Mouse (Mus musculus) liver, embryonic 12.5 days (tissue): ENCODE results near the gene Prkca. TPM values are rescaled to one million over a fixed set of nuclear protein-coding genes. Genes with fewer than 3 reads are reported as not detected.

ENCODE experiments used
- ATAC-seq: fragments of 200-750 bp; cut with Nextera tagmentation; 2 replicates; pipeline ENCODE4 v1.8.0; 2017; ENCODE audit warnings: moderate number of reproducible peaks, mild to moderate bottlenecking, moderate library complexity
- H3K27ac ChIP-seq: fragments of 300-500 bp; sonication (generic); 2 replicates; pipeline ENCODE4 v1.5.1; 2016; ENCODE audit warnings: mild to moderate bottlenecking
- H3K27me3 ChIP-seq: fragments of 300-500 bp; sonication (generic); replicated peaks from 2 replicates; pipeline ENCODE4 v1.6.1; 2016; ENCODE audit warnings: mild to moderate bottlenecking, moderate library complexity
- H3K36me3 ChIP-seq: fragments of 300-500 bp; sonication (generic); 2 replicates; pipeline ENCODE4 v1.6.1; 2016; ENCODE audit warnings: mild to moderate bottlenecking, moderate library complexity
- H3K4me1 ChIP-seq: fragments of 300-500 bp; sonication (generic); 2 replicates; pipeline ENCODE4 v1.6.1; 2016
- H3K4me2 ChIP-seq: fragments of 300-500 bp; sonication (generic); 2 replicates; pipeline ENCODE4 v1.6.1; 2016; ENCODE audit warnings: mild to moderate bottlenecking, moderate library complexity
- H3K4me3 ChIP-seq: fragments of 300-500 bp; sonication (generic); 2 replicates; pipeline ENCODE4 v1.5.1; 2016; ENCODE audit warnings: mild to moderate bottlenecking, moderate library complexity
- H3K9ac ChIP-seq: fragments of 300-500 bp; sonication (generic); 2 replicates; pipeline ENCODE4 v1.6.1; 2016; ENCODE audit warnings: mild to moderate bottlenecking, moderate library complexity
- H3K9me3 ChIP-seq: fragments of 300-500 bp; sonication (generic); replicated peaks from 2 replicates; pipeline ENCODE4 v1.6.1; 2016; ENCODE audit warnings: mild to moderate bottlenecking, moderate library complexity
- WGBS: fragments of 180-500 bp; shearing (Covaris S2); methylation state at CpG from one replicate; pipeline ENCODE4 v1.1.7; 2016; ENCODE audit not compliant: insufficient replicate concordance; 5-methylcytosine and 5-hydroxymethylcytosine counted together
- microRNA-seq: library from miRNA; unstranded; fragments of <30 nt; microRNA quantifications from one replicate; pipeline ENCODE4, GENCODE M21; 2017
- polyA plus RNA-seq: library from polyadenylated mRNA; unstranded; fragments of >200 nt; fragmentation: Nextera tagmentation; extraction: Ambion mirVana; gene quantifications from 2 replicates; pipeline ENCODE4 v1.2.1, GENCODE M21; 2016

Gene Prkca
- polyA plus RNA-seq, 1 experiment from 2014 or later: 7.5 TPM

DNA sequence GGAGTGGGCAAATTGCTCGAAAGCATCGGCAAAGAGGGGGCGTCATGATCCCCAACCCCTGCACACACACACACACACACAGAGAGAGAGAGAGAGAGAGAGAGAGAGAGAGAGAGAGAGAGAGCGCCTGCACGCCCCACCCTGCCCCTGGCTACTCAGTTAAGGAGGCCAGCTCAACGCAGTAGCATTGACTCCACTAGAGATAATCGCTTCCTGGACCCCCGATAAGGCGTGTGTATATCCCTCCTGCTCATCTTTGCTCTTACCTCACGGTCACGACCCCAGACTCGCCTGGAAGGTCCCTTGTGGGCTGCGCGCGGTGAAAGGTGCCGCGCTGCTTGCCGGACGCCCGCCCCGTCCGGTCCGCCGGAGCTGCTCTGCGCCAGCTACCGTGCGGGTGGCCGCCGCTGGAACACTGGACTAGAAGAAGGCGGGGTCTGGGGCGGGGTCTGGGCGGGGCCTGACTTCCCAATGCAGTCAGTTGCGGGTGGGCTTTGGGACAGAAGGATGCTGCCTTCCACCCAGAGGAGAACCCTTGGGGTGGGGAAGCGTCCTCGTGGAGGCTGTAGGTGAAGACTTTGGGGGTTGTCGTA lies 429.0 kb downstream of the Prkca start, which contains the start of gene Cacng5:
Gene Cacng5 (minus strand): TSS at position 422 of the 593 bp plus-strand sequence.
- Histone ChIP-seq H3K27me3 (peaks cover 57% of the 10 kb centered on the region), H3K9ac (no peak within 1 kb of the TSS), H3K4me2 (peak within 1 kb of the TSS; percentile 53), H3K9me3 (no peaks in the 10 kb centered on the region), H3K36me3 (no peaks in the 10 kb centered on the region), H3K4me3 (peak within 1 kb of the TSS; percentile 29), H3K27ac (no peak within 1 kb of the TSS), H3K4me1 (0 out of 2 replicates have a peak, but pooled peaks cover 8% of the 10 kb centered on the region)
- 6% methylated on average over 36 of the region's 36 CpGs for WGBS
- no peak for ATAC-seq

DNA sequence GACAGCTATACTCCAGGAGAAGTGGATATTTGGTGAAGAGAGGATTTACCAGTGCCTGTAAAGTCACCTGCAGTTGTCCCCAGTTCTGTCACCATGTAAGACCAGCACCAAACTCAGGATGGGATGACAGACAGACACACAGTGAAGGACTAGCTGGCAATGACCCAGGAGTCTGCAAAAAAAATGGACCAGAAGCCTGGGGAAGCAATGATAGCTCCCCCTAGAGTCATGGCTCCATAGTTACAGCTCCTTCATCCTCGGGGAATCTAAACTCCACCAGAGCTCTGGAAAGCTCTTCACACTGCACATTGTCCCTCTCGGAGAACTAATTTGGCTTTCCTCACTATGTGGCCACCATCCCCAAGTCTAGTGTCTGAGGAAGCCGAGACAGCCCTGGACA lies 430.4 kb downstream of the Prkca start:
- Histone ChIP-seq H3K4me2 (no peak overlapping the region), H3K36me3 (no peaks in the 10 kb centered on the region), H3K9ac (no peak overlapping the region), H3K9me3 (no peaks in the 10 kb centered on the region), H3K27me3 (peaks cover 57% of the 10 kb centered on the region), H3K4me1 (0 out of 2 replicates have a peak, but pooled peaks cover 8% of the 10 kb centered on the region), H3K4me3 (no peak overlapping the region), H3K27ac (no peak overlapping the region)
- 48% methylated on average over 3 of the region's 3 CpGs for WGBS
- no peak for ATAC-seq

DNA sequence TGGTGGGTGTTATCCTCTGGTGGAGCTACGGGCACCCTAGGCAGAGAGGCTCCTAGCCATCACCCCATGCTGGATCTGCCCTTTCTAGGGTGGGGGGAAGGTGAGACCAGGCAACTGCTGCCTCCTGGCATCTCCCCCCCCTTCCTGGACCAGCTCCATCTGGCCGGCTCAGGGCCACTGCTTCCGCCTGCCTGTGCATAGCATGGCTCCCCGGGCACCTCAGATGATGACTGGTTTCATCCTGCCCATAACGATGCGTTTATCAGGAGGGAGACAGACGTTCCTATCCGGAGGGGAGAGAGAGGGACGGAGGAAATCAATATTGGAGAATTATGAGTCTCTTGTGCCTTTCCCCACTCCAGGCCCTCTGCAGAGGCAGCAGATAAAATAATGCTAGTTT lies 438.4 kb downstream of the Prkca start:
- 63% methylated on average over 9 of the region's 9 CpGs for WGBS
- Histone ChIP-seq H3K4me1 (no peaks in the 10 kb centered on the region), H3K9me3 (no peaks in the 10 kb centered on the region), H3K36me3 (no peaks in the 10 kb centered on the region), H3K27me3 (no peaks in the 10 kb centered on the region), H3K4me3 (no peak overlapping the region), H3K9ac (no peak overlapping the region), H3K27ac (no peak overlapping the region), H3K4me2 (no peak overlapping the region)
- ATAC-seq: no peak

DNA sequence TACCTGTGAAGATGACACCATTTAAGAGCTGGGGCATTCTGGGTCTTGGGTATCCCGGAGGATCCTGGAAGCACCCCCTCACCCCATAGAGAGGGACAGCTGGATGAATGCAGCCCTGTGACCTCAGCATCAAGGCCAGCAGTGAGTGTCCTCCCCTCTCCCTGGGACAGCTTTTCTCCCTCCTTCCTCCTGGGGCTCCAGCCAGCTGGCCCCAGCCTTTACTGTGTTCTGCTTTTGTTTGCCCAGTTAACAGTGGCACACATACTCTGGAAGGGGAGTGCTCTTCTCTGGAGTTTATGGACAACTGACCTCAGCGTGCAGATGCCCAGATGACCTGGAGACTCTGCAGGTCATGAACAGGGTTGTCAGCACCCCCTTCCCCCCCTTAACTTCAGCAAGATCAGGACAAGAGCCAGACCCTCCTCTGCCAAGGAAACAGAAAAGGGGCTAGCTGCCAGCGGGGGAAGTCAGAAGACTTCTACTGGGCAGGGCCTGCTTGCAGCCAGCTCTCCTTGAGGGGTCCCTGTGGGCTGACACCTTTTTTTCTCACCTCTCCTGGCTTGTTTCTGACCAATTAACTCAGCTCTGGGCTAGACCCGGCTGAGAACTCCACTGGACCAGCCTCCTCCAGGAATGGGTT lies 439.6 kb downstream of the Prkca start:
- no peak for ATAC-seq

DNA sequence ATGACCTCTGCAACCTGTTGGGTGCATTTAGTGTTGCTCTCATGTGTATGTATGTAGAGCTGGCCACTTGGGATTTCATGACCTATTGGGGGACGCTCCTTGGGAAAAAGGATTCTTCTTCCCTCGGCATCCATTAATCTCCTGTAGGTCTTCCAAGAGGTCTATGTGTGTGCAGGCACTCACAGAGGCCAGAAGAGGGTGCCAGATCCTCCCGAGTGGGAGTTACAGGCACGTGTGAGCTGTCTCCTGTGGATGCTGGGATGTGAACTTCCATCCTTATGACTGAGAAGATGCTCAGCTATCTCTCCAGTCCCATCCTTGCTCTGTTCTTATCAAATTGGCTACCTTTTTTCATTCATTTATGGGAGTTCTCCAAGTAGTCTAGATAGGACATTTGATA lies 443.3 kb downstream of the Prkca start:
- Histone ChIP-seq H3K4me2 (no peak overlapping the region), H3K4me3 (no peak overlapping the region), H3K27me3 (no peaks in the 10 kb centered on the region), H3K36me3 (no peaks in the 10 kb centered on the region), H3K9me3 (no peaks in the 10 kb centered on the region), H3K9ac (no peak overlapping the region), H3K27ac (no peak overlapping the region), H3K4me1 (no peaks in the 10 kb centered on the region)
- WGBS: 36% methylated on average over 4 of the region's 4 CpGs
- no peak for ATAC-seq

More for the DNA sequence above, 439.6 kb downstream of the Prkca start:
- no peaks in the 10 kb centered on the region for H3K27me3 ChIP-seq
- no peaks in the 10 kb centered on the region for H3K9me3 ChIP-seq
- H3K36me3 ChIP-seq: no peaks in the 10 kb centered on the region
- H3K4me3 ChIP-seq: no peak overlapping the region
- H3K9ac ChIP-seq: no peak overlapping the region
- 27% methylated on average over 4 of the region's 4 CpGs for WGBS
- H3K27ac ChIP-seq: no peak overlapping the region
- no peak overlapping the region for H3K4me2 ChIP-seq
- H3K4me1 ChIP-seq: no peaks in the 10 kb centered on the region

DNA sequence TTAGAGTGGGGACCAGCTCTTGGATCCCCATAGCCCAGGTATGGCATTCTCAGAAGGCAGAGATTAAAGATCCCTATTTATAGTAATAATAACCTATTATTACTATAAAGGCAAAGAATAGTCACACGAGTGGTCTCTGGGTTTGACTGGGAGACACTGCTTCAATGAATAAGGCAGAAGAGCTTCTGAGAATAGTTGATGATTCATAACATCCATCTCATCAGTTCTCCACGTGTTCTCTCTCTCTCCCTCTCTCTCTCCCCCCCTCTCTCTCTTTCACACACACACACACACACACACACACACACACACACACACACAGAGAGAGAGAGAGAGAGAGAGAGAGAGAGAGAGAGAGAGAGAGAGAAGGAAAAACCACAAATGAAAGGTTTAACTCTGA lies 445.0 kb downstream of the Prkca start:
- WGBS: 45% methylated on average over 2 of the region's 2 CpGs
- no peaks in the 10 kb centered on the region for H3K9me3 ChIP-seq

DNA sequence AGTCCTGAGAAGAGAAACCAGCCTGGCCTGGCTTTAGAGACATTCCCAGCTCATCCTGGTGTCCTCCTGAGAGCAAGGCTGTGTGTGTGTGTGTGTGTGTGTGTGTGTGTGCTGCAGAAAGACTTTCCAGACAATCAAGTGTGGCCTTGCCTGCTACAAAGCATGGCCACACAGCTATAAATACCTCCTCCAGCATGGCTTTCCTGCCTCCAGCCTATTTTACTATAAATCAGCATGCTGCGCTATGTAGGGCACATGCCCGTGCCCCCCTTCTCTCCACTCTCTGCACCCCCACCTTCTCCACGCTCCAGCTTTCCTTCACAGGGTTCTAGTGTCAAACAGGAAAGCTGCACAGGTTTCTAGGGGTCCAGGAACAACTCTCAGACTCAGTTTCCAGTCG lies 448.1 kb downstream of the Prkca start:
- no peaks in the 10 kb centered on the region for H3K36me3 ChIP-seq
- H3K9ac ChIP-seq: no peak overlapping the region
- 50% methylated on average over 4 of the region's 4 CpGs for WGBS
- no peak overlapping the region for H3K4me2 ChIP-seq
- H3K9me3 ChIP-seq: no peaks in the 10 kb centered on the region
- H3K4me3 ChIP-seq: no peak overlapping the region
- no peaks in the 10 kb centered on the region for H3K4me1 ChIP-seq
- H3K27ac ChIP-seq: no peak overlapping the region
- no peak for ATAC-seq
- H3K27me3 ChIP-seq: no peaks in the 10 kb centered on the region

More for the DNA sequence above, 445.0 kb downstream of the Prkca start:
- H3K27ac ChIP-seq: no peak overlapping the region
- H3K4me3 ChIP-seq: no peak overlapping the region
- H3K4me1 ChIP-seq: no peaks in the 10 kb centered on the region
- no peak overlapping the region for H3K9ac ChIP-seq
- no peak for ATAC-seq
- H3K4me2 ChIP-seq: no peak overlapping the region
- no peaks in the 10 kb centered on the region for H3K36me3 ChIP-seq
- H3K27me3 ChIP-seq: no peaks in the 10 kb centered on the region

DNA sequence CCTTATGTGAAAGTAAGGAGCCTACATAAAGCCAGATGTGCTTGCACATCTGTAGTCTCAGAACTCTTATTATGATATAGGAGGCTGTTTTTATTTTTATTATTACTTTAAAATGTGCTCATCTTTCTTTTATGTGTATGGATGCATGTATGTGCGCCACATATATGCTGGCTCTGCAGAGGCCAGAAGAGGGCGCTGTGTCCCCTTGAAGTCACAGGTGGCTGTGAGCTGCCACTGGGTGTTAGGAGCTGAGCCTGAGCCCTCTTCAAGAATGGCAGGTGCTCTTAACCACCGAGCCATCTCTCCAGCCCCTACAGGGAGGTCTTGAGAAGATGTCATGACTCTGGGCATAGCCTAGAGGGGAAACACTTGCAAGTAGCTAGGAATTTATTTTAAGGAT lies 452.4 kb downstream of the Prkca start:
- ATAC-seq: no peak
- WGBS: 66% methylated on average over 3 of the region's 3 CpGs

DNA sequence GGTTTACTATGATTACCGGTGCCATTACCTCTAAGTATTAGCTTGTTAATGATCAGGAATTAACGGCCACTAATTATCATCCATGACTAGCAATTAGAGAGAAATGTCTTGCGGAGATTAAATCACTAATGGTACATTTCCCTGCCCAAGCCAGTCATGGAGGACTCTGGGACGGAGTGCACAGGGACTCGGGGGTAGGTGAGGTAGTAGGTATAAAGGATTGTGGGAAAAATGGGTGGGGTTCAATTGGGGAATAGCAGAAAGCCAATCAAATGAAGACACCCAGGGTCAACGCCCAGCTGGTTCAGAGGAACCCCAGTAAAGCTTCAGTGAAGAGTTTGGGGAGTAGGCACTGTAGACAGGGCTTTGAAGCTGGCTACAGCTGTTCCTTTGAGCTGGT lies 456.4 kb downstream of the Prkca start:
- Histone ChIP-seq H3K36me3 (no peaks in the 10 kb centered on the region), H3K4me1 (no peaks in the 10 kb centered on the region), H3K27ac (no peak overlapping the region), H3K27me3 (no peaks in the 10 kb centered on the region), H3K4me3 (no peak overlapping the region), H3K4me2 (no peak overlapping the region), H3K9ac (no peak overlapping the region), H3K9me3 (no peaks in the 10 kb centered on the region)
- ATAC-seq: no peak
- WGBS: 73% methylated on average over 6 of the region's 6 CpGs

More for the DNA sequence above, 452.4 kb downstream of the Prkca start:
- H3K27me3 ChIP-seq: no peaks in the 10 kb centered on the region
- H3K27ac ChIP-seq: no peak overlapping the region
- no peak overlapping the region for H3K9ac ChIP-seq
- H3K36me3 ChIP-seq: no peaks in the 10 kb centered on the region
- no peak overlapping the region for H3K4me2 ChIP-seq
- H3K9me3 ChIP-seq: no peaks in the 10 kb centered on the region
- H3K4me3 ChIP-seq: no peak overlapping the region
- no peaks in the 10 kb centered on the region for H3K4me1 ChIP-seq

Small RNAs within 50 kb of the gene (microRNA-seq; reads per million reads assigned to microRNA genes)
- not detected for gene Mir7223

Other genes starting within 250 kb of the Prkca start
- 36.3 and 36.7 TPM in 2 replicates for gene Apoh, start 574 bp downstream of the Prkca start, polyA plus RNA-seq
- 2.7 and 2.8 TPM in 2 replicates for gene Cep112, start 81.3 kb upstream of the Prkca start, polyA plus RNA-seq